Mouse (Mus musculus) hindbrain, embryonic 12.5 days (tissue): ENCODE measurements at regions not wholly inside any gene's neighbourhood (a gene's known extent, or its start where the extent isn't known, plus 50 kb on each side); places are given as distances from the start of the nearest gene placed in this dataset.

ENCODE experiments used
- ATAC-seq: fragments of 200-750 bp; cut with Nextera tagmentation; 2 replicates; pipeline ENCODE4 v1.8.0; 2017; ENCODE audit warnings: moderate TSS enrichment; ENCODE audit not compliant: low FRiP score
- H3K27ac ChIP-seq: fragments of 300-500 bp; sonication (generic); 2 replicates; pipeline ENCODE4 v1.5.1; 2016; ENCODE audit warnings: mild to moderate bottlenecking
- H3K27me3 ChIP-seq: fragments of 300-500 bp; sonication (generic); 2 replicates; pipeline ENCODE4 v1.6.1; 2016; ENCODE audit warnings: mild to moderate bottlenecking
- H3K36me3 ChIP-seq: fragments of 300-500 bp; sonication (generic); 2 replicates; pipeline ENCODE4 v1.6.1; 2016; ENCODE audit warnings: mild to moderate bottlenecking
- H3K4me1 ChIP-seq: fragments of 300-500 bp; sonication (generic); 2 replicates; pipeline ENCODE4 v1.6.1; 2016
- H3K4me2 ChIP-seq: fragments of 300-500 bp; sonication (generic); replicated peaks from 2 replicates; pipeline ENCODE4 v1.6.1; 2016; ENCODE audit warnings: mild to moderate bottlenecking
- H3K4me3 ChIP-seq: fragments of 300-500 bp; sonication (generic); 2 replicates; pipeline ENCODE4 v1.5.1; 2016; ENCODE audit warnings: mild to moderate bottlenecking
- H3K9ac ChIP-seq: fragments of 300-500 bp; sonication (generic); 2 replicates; pipeline ENCODE4 v1.6.1; 2016; ENCODE audit warnings: mild to moderate bottlenecking, moderate library complexity
- H3K9me3 ChIP-seq: fragments of 300-500 bp; sonication (generic); replicated peaks from 2 replicates; pipeline ENCODE4 v1.6.1; 2016; ENCODE audit warnings: mild to moderate bottlenecking
- WGBS: fragments of 180-500 bp; shearing (Covaris S2); methylation state at CpG from one replicate; pipeline ENCODE4 v1.1.7; 2016; 5-methylcytosine and 5-hydroxymethylcytosine counted together

- Histone ChIP-seq H3K4me2 (no peak overlapping the region), H3K27me3 (no peaks in the 10 kb centered on the region), H3K9me3 (no peaks in the 10 kb centered on the region), H3K4me1 (0 out of 2 replicates have a peak, but pooled peaks cover 5% of the 10 kb centered on the region), H3K9ac (no peak overlapping the region), H3K4me3 (no peak overlapping the region), H3K36me3 (no peaks in the 10 kb centered on the region), H3K27ac (no peak overlapping the region)
- no peak for ATAC-seq
- WGBS: 65% methylated on average over 6 of the region's 6 CpGs
Measured at GRCm38 (mm10) chr11:111555615-111556014, 489.7 kb downstream of the Kcnj2 start.

- Histone ChIP-seq H3K4me3 (no peak overlapping the region), H3K4me1 (0 out of 2 replicates have a peak, but pooled peaks cover 5% of the 10 kb centered on the region), H3K9me3 (no peaks in the 10 kb centered on the region), H3K27ac (0 out of 2 replicates have a peak overlapping the region, but pooled peaks have one; percentile 41), H3K27me3 (no peaks in the 10 kb centered on the region), H3K9ac (no peak overlapping the region), H3K36me3 (no peaks in the 10 kb centered on the region), H3K4me2 (no peak overlapping the region)
- WGBS: 33% methylated on average over 9 of the region's 9 CpGs
- ATAC-seq: peak; percentile 87
Measured at GRCm38 (mm10) chr11:111558302-111559140, 492.6 kb downstream of the Kcnj2 start.

GRCm38 (mm10) chr11:111563171-111563570 lies 497.2 kb downstream of the Kcnj2 start:
- Histone ChIP-seq H3K9ac (no peak overlapping the region), H3K4me1 (0 out of 2 replicates have a peak, but pooled peaks cover 5% of the 10 kb centered on the region)

GRCm38 (mm10) chr11:111568041-111568440 lies 502.1 kb downstream of the Kcnj2 start:
- Histone ChIP-seq H3K4me2 (no peak overlapping the region), H3K27me3 (no peaks in the 10 kb centered on the region), H3K36me3 (no peaks in the 10 kb centered on the region), H3K4me3 (no peak overlapping the region), H3K9me3 (peaks cover 3% of the 10 kb centered on the region; the same call in 1 of the 2 replicates), H3K9ac (no peak overlapping the region), H3K4me1 (no peaks in the 10 kb centered on the region), H3K27ac (no peak overlapping the region)
- ATAC-seq: no peak
- WGBS: 89% methylated on average over 6 of the region's 6 CpGs

More at GRCm38 (mm10) chr11:111563171-111563570, 497.2 kb downstream of the Kcnj2 start:
- no peak overlapping the region for H3K27ac ChIP-seq
- H3K27me3 ChIP-seq: no peaks in the 10 kb centered on the region
- no peaks in the 10 kb centered on the region for H3K36me3 ChIP-seq
- H3K4me3 ChIP-seq: no peak overlapping the region
- ATAC-seq: no peak
- no peak overlapping the region for H3K4me2 ChIP-seq
- 77% methylated on average over 5 of the region's 5 CpGs for WGBS
- H3K9me3 ChIP-seq: no peaks in the 10 kb centered on the region

- Histone ChIP-seq H3K9ac (no peak overlapping the region), H3K4me2 (no peak overlapping the region), H3K27ac (no peak overlapping the region), H3K27me3 (no peaks in the 10 kb centered on the region), H3K36me3 (no peaks in the 10 kb centered on the region), H3K9me3 (peaks cover 6% of the 10 kb centered on the region; the same call in 1 of the 2 replicates), H3K4me3 (no peak overlapping the region), H3K4me1 (no peaks in the 10 kb centered on the region)
- ATAC-seq: no peak
- 69% methylated on average over 9 of the region's 9 CpGs for WGBS
Measured at GRCm38 (mm10) chr11:111568876-111569275, 502.9 kb downstream of the Kcnj2 start.

GRCm38 (mm10) chr11:111577883-111578282 lies 511.9 kb downstream of the Kcnj2 start:
- Histone ChIP-seq H3K9me3 (peaks cover 4% of the 10 kb centered on the region; the same call in 1 of the 2 replicates), H3K4me2 (no peak overlapping the region), H3K4me1 (no peaks in the 10 kb centered on the region), H3K9ac (no peak overlapping the region), H3K36me3 (no peaks in the 10 kb centered on the region), H3K27me3 (no peaks in the 10 kb centered on the region), H3K27ac (no peak overlapping the region), H3K4me3 (no peak overlapping the region)
- ATAC-seq: no peak
- WGBS: 13% methylated on average over 1 of the region's 1 CpGs

- H3K27ac ChIP-seq: no peak overlapping the region
- ATAC-seq: no peak
- no peaks in the 10 kb centered on the region for H3K4me1 ChIP-seq
- H3K4me3 ChIP-seq: no peak overlapping the region
- H3K27me3 ChIP-seq: no peaks in the 10 kb centered on the region
- peak overlapping the region; percentile 27; the same call in 1 of the 2 replicates for H3K4me2 ChIP-seq
- WGBS: 76% methylated on average over 4 of the region's 4 CpGs
- H3K9me3 ChIP-seq: no peaks in the 10 kb centered on the region
- H3K9ac ChIP-seq: no peak overlapping the region
- H3K36me3 ChIP-seq: no peaks in the 10 kb centered on the region
Measured at GRCm38 (mm10) chr11:111582980-111583379, 517.0 kb downstream of the Kcnj2 start.

- Histone ChIP-seq H3K4me1 (no peaks in the 10 kb centered on the region), H3K4me2 (peak overlapping the region; percentile 27), H3K9ac (no peak overlapping the region), H3K27ac (no peak overlapping the region), H3K4me3 (no peak overlapping the region), H3K36me3 (no peaks in the 10 kb centered on the region), H3K9me3 (no peaks in the 10 kb centered on the region), H3K27me3 (no peaks in the 10 kb centered on the region)
- 60% methylated on average over 13 of the region's 13 CpGs for WGBS
- no peak for ATAC-seq
Measured at GRCm38 (mm10) chr11:111583606-111584005, 517.6 kb downstream of the Kcnj2 start.

- H3K9me3 ChIP-seq: no peaks in the 10 kb centered on the region
- H3K27me3 ChIP-seq: no peaks in the 10 kb centered on the region
- no peak overlapping the region for H3K4me3 ChIP-seq
- H3K27ac ChIP-seq: no peak overlapping the region
- no peak overlapping the region for H3K4me2 ChIP-seq
- no peaks in the 10 kb centered on the region for H3K36me3 ChIP-seq
- no peak for ATAC-seq
- H3K9ac ChIP-seq: no peak overlapping the region
- H3K4me1 ChIP-seq: no peaks in the 10 kb centered on the region
Measured at GRCm38 (mm10) chr11:111599456-111599855, 533.5 kb downstream of the Kcnj2 start.

- Histone ChIP-seq H3K27me3 (no peaks in the 10 kb centered on the region), H3K4me3 (no peak overlapping the region), H3K4me1 (no peaks in the 10 kb centered on the region), H3K4me2 (no peak overlapping the region; the same call in 1 of the 2 replicates), H3K36me3 (no peaks in the 10 kb centered on the region), H3K9ac (no peak overlapping the region), H3K27ac (no peak overlapping the region), H3K9me3 (no peaks in the 10 kb centered on the region)
- 75% methylated on average over 11 of the region's 11 CpGs for WGBS
- ATAC-seq: no peak
Measured at GRCm38 (mm10) chr11:111605146-111605545, 539.2 kb downstream of the Kcnj2 start.

- no peak for ATAC-seq
- no peaks in the 10 kb centered on the region for H3K9me3 ChIP-seq
- H3K4me3 ChIP-seq: no peak overlapping the region
- no peak overlapping the region; the same call in 1 of the 2 replicates for H3K27ac ChIP-seq
- H3K4me2 ChIP-seq: no peak overlapping the region
- H3K4me1 ChIP-seq: no peaks in the 10 kb centered on the region
- no peak overlapping the region for H3K9ac ChIP-seq
- H3K36me3 ChIP-seq: no peaks in the 10 kb centered on the region
- H3K27me3 ChIP-seq: no peaks in the 10 kb centered on the region
- 68% methylated on average over 5 of the region's 5 CpGs for WGBS
Measured at GRCm38 (mm10) chr11:111610522-111611015, 544.6 kb downstream of the Kcnj2 start.

GRCm38 (mm10) chr11:111643603-111644002 lies 577.6 kb downstream of the Kcnj2 start:
- WGBS: 92% methylated on average over 7 of the region's 7 CpGs
- Histone ChIP-seq H3K4me3 (no peak overlapping the region), H3K4me2 (no peak overlapping the region), H3K27me3 (no peaks in the 10 kb centered on the region), H3K4me1 (no peaks in the 10 kb centered on the region), H3K9ac (no peak overlapping the region), H3K36me3 (no peaks in the 10 kb centered on the region), H3K27ac (no peak overlapping the region), H3K9me3 (no peaks in the 10 kb centered on the region)
- ATAC-seq: no peak
